Mouse (Mus musculus) megakaryocyte progenitor cell, adult 5-6 weeks (primary cell): ENCODE measurements at regions not wholly inside any gene's neighbourhood (a gene's known extent, or its start where the extent isn't known, plus 50 kb on each side); places are given as distances from the start of the nearest gene placed in this dataset.
A peak's percentile ranks its signal among the peaks of the same experiment; 100 is the strongest.

Experiments
- ATAC-seq: replicated peaks from 2 replicates; pipeline ENCODE4 v1.8.0; 2016; ENCODE audit warnings: mild to moderate bottlenecking, moderate TSS enrichment, inconsistent platforms; ENCODE audit not compliant: poor library complexity

GRCm38 (mm10) chr8:4052150-4052549, 53.5 kb downstream of the Cd209f start:
- ATAC-seq: peak; percentile 63; the same call in 1 of the 2 replicates

GRCm38 (mm10) chr8:4013402-4014184, 59.0 kb upstream of the Cd209c start:
- ATAC-seq: no peak
